Mouse (Mus musculus) adrenal gland, adult (tissue): Measurements from ENCODE around the gene Grid1.

ENCODE experiments used
- DNase-seq, 2 experiments: peaks; one replicate each; pipeline ENCODE4 v3.0.0; 2022 to 2023; ENCODE audit warnings: low spot score in 1 of 2; ENCODE audit not compliant: inconsistent age in 2 of 2

Gene Grid1

DNA sequence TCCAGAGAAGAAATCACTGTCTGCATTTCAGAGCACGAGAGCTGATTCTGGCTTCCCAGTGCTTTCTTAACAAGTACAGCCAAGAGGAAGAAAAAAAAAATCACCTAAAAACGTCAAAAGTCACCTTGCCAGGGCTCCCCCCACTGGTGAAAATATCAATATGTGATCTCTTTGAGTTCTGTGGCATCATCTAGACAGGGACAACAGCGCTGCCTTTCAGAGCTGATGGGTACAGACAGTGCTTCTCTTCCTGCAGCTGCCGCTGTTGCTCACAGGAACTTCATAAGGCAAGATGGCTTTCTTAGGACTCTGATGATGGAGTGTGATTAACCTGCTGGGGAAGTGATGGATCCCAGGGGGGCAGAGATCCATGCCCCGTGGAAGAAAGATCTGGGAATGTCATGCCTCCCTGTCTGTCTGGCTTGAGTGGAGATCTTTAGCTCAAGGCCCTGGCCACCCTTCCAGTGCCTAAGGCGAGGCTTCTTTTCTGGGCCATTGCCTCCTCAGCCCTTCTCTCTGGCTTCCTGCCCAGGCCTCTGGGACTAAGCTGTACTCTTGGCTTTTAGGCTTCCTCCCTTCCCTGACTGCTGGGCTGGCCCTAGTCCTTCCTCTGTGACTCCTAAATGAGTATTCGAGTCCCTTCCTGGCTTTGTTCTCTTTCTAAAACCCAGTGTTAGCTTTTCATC, 538.4 kb downstream of the Grid1 start:
- peak; percentile 31 to 47 for DNase-seq

DNA sequence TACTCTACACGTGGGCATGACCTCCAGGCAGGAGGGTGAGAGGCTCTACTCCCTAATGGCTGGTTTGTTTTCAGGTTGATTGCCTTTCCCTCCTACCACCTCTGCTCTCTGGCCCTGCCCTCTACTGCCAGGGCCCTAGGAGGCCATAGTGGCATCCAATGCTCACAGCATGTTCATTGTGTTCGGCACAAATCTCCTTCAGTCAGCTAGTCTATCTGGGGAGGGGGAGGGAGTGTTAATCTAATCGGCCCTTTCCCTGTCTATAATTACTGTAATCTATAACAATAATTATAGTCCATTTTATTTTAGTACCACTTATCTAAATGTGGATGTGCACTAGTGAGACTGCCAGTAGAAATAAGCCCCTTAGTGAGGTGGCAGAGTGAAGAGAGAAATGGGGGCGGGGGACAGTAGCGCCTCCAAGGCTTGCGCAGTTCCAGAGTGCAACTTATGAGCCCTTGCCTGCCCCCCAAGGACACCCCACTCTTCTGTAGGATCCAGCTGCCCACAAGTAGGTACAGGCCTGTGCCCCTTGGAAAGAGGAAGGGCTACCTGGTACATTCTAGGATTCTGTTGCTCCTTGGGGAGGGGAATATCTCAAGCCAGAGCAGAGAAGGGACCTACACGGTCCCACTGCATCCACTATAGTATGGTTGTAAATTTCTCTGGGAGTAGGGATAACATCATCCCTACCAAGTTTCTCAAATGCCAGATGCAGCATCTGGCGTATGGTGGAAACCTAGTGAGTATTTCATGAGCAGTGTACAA, 545.5 kb downstream of the Grid1 start:
- no peak for DNase-seq

DNA sequence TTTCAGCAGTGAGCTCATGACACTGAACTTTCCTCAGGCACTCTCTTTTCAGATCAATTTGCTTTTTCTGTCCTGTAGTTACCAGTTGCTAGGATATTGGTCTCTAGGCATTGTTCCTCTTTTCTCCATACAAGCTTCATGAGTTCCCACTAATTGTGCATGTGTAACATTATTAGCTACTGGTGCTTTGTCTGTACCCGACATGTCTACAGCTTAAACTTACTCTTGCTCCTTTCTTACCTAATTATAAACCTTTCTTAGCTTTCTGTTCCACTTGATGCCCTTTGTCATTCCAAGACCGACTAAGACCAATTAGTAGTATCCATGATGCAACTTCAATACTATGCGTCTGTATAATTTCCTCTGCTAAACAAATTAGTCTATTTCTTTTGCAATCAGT, 554.5 kb downstream of the Grid1 start:
- DNase-seq = no peak

DNA sequence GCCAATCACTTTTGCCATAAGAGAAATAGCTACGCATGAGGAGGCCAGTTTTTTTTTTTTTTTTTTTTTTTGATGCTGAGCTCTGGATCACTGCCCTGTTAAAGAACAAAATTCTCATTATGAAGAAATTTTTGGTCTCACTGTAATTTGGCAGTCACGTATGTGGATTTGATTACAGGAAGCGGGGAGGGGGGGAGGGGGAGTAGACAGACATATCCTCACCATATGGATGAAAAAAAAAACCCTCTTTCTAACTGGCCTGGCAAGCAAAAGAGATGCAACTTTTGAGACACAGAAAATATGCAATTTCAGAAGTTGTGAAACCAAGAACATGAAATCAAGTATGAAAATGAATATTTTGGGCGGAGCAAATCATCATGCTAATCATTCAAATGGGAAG, 573.7 kb downstream of the Grid1 start:
- no peak for DNase-seq

DNA sequence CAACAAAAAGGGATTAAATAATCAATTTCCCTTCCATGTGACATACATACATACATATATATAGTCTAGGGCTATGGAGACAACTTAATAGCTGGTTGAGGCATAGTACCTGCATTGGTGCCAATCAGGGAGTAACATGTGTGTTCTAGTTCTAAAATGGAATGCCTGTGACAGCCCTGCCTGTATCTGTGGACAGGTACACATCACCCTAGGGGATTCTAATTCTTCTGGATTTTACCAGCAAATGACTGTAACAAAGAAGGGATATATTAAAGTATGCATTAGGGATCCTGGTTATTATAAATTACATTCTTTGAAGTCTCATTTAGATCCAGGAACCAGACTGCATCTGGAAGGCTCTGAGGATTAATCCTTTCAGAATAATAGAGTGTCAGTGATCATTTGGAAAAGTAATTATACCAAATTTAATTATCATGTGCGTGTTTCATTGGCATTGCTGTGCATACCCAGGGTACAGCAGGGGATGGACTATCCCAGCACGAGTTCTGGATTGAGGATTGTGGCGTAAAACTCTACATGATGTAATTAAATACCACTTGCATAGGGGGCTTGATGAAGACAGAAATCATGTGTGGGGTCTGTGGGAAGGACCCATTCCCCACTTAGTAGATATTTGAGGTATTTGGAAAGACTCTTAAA, 584.5 kb downstream of the Grid1 start:
- no peak for DNase-seq

DNA sequence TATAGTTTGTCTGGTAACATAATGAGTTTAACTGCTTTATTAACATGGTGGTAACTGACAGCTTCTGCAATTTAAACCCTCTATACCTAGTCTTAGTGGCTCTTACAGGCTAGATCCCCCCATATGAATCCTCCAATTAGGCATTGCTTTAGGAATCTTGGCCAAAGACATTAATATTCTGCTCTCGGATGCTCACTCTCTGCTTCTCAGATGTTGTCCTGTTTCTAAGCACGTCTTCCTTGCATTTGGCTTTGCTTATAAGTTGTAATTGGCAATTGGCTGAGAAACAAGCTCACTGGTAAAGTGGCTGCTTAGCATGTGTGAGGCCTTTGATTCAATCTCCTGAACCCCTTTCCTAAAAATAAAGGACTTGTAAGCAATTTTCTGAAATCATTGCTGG, 610.4 kb downstream of the Grid1 start:
- DNase-seq = no peak

DNA sequence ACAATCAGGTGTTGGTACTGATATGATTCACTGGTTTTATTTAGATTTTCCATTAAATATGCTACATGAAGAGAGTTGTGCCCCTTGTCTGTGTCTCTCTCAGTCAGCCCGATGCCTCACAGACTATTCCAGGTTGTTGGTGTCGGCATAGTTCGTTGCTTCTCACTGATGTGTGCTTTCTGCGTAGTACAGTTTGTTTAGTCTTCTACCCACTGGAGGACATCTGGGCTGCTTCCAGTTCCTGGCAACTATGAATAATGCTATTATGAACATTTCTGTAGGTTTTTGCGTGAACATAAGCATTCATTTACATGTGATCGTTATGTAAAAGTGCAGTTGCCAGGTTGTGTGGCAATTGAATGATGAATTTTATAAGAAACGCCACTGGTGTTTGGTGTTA, 633.8 kb downstream of the Grid1 start:
- no peak for DNase-seq

DNA sequence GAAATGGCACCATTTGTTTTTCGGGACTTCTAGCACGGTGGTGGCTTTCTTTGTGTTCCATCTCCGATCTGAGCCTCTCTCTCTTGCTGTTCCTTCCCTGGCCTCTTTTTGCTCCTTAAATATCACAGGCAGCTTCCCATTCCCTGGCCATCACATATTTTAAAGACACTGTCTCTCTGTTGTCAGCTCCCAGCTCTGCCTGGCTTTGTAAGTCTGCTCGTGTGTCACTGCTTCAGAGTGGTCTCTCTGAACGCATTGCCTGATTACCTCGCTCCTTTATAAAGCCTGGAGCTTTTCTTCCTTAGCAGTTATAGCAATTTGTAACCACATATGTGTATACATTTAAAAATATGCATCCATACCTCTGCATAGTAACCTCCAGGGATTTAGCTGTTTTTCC, 648.3 kb downstream of the Grid1 start:
- DNase-seq = no peak

DNA sequence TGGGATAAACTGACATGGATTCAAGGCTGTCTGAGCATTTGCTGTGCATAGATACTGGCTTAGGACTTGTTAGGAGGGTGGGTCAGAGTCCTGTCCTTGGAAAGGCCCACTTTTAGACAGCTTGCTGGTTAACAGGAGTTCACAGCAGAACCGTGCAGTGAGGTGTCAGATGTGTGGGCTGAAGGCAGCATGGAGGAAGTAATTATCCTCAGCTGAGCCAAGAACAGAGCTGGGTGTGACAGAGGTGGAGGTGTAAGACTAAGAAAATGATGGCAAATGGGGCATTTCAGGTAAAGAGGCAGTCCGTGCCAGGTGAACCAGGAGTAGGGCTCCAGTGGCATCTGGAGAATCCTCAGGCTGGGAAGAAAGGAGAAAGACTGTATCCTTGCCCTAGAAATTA, 666.1 kb downstream of the Grid1 start:
- no peak for DNase-seq

DNA sequence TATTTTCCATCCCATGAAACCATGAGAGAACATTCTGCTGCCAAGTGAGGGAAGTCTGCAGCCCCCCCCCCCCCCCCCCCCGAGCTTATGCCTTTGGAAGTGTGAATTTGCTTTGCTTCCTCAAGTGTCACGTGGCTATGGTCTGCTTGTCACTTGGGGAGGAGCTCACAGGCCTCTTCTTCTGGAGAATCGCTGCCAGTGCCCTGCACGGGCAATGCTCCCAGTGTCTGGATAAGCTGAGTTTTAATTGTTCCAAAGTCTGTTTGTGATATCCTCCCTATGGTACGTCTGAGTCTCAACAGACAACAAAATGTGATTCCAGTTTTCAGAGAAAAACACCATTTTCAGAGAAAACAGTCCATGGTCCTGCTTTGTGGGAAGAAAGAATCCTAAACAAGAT, 682.4 kb downstream of the Grid1 start:
- DNase-seq = no peak

DNA sequence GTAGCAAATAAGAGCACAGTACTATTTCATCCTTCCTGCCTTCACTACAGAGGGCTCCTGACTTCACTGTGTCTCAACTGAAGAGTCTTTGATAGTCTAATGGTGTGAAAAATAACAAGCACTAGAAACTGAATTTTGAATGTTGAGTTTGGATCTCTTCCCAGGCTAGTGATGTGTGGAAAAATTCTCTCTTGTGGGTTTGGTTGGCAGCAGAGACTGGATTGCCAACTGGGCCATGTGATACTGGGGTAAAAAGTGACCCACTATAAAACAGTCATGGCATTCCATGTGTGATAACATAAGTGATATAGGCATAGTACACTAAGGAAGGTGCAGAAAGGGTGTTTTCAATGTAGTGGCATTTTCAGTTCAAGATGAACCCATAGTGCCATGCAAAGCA, 699.5 kb downstream of the Grid1 start:
- DNase-seq = no peak

DNA sequence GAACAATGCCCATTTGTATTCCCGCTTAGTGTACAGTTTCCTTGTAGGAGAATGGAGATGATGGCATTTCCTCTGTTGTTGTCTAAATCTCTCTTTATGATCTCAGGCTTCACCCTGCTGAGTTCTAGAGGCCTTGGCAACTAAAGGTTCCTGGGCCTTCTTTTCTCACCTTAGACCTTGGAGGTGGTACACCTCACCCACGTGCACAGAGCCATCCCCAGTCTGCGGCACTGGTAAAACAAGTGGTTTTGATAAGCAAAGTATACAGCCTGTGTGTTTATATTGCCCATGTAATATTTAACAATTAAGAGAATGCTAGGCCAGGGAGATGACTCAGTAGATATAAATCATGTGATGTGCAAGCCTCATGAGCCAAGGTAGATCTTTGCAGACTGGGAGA, 718.9 kb downstream of the Grid1 start:
- DNase-seq = no peak

DNA sequence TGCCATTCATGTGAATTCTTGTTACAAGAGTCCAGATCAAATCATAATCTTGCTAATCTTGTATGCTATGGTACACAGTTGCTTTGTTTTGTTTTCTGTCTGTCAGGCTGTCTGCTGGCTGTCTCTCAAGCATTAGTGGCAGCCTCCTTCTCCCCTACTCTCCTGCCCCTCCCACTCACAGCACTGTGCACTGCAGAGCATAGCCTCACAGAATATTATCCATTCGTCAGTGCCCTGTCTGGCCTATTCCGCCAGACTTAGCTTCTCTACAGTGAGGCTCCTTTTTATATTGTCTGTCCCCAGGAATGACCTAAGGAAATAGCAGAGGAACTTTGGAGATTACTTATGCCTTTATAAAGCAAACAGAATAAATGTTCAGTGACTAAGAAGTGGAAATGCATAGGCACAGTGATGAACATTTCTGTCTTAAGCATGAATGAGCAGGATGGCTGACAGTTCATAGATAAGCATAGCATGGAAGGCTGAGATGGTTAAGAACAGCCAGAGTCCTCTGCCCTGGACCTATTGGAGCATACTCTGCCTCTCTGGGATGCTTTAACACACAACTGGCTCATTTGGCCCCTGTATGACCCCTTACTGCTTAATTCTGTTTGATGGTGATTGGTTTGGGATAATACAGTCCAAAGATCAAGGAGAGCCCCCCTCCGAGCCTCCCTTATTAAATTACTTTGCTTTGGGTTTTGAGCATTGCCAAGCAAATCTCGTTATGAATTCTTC, 721.5 kb downstream of the Grid1 start:
- no peak for DNase-seq

DNA sequence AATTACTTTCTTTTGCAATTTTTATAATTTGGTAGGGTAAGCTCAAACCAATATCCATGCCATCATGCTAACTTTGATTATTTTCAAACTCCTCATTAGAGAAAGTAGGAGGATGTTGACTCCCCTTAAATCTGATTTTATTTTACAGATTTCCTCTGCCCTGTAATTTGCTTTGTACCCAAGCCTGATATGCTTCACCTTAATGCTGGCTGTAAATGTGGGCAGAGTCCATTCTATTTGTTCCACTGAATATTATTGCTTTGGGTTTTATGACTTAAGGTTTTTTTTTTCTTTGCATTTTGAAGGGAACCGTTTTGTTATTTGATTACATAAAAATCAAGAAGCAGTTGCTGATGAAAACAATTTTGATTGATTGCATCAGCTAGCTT, 722.1 kb downstream of the Grid1 start:
- no peak for DNase-seq

DNA sequence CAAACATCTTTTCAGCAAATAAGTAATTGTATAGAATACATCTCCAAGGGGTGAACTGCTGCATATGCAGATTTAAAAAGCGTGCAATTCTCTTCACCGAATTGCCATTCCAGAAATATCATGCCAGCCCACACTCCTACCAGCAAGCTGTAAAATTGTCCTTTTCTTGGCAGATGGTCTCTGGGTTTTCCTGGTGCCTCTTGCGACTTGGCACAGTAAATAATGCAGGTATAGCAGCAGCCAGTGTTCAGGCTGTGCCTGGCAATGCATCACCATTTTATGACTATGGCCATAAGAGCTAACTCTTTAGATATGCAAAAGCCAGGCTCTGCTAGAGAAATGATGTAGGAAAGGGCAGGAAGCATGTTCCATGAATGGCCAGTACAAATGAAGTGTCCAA, 734.4 kb downstream of the Grid1 start:
- no peak for DNase-seq

DNA sequence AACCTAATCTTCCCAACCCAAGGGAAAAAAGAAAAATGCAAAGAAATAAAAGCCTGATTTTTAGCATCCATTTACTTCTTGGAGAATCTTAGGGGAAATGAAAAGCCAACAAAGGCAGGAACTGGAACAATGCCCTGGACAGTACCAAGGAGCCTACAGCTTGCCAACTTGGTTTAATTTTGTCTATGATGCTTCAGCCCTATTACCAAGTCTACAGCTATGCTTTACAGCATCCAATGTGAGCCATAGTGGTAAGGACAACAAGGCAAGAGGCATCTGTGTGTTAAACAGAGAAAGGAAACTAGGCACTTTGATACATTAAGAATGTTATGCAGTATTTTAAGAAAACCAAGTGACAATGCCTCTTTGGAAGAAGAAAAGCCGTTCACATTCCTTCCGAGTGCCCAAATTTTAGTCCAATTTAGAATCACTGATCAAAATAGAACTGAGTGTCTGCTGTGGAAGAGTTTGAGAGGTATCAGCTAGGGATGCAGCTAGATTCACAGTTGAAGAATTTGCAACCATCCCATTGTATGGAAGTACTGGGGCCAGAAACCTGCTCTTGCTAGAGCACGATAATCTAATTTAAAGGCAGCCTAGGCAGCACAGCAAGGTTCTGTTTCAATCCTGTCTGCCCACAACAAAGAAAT, 741.5 kb downstream of the Grid1 start:
- no peak for DNase-seq

DNA sequence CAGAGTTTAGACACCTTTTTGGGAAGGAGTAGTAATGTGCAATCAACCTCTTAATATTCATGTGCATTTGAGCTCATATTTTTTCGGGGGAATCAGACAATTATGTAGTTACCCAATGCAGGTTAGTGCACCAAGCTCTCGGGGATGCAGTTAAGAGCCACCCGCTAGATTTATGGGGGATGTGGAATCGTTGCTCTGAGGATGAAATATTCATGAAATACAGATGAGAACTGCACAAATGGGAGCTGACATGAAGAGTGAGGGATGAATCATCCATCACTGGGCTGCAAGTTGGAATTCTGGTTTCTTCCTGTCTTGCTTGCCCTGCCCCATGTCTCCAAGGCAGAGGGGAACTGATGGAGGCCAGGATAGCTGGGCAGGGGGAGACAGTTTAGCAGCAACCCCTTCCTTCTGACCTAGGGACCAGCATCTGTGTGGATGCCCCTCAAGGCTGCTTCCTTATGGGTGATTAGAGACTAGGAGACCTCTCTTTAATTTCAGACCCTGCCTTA, 753.1 kb downstream of the Grid1 start:
- no peak for DNase-seq

DNA sequence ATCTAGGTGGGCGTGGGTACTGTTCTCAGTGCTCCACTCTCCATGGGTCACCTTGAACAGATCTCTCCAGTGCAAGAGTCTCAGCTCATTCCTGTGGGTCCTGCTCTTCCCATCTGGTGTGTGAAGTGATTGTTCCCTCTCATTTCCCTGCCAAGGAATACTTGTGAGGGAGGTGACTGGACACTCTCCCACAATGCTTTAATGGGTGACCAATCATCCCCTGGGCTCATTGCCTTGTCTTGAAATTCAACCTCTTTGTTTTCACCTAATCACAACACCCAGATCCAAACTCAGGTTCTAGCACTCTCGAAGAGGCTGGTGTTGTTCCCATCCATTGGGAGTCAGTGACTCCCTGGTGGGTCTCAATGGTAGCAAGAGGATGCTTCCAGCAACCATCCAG, 754.6 kb downstream of the Grid1 start:
- no peak for DNase-seq

DNA sequence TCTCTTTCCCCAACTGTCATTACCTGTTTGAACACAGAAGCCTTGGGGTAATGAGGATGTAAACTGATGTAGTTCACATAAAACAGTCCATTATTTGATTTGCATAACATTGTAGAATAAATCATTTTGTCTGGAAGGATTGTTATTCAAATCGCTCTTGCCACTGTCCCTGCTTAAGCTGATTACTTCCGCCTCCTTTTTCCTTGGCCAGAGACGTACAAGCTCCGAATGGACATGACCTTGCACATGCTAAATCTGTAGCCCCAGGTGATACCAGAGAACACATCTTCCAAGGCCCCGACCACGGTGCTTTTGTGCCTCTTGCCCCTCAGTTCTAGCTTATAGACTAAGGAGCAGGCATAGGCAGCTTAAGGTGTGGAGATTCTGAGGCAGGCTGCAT, 755.4 kb downstream of the Grid1 start:
- DNase-seq = no peak

DNA sequence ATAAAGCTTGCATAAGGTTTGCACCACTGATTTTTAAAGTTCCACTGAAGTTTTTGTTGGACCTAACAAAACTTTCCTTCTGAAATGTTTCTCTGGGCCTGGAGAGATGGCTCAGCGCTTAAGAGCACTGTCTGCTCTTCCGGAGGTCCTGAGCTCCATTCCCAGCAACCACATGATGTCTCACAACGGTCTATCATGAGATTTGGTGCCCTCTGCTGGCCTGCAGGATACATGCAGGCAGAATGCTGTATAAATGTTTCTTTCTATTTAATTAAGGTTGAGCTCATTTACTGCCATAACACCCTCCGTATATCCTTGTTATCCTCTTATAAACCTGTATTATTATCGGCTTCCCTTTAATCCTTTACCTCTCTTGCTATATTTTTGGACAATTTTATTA, 805.8 kb downstream of the Grid1 start:
- DNase-seq = no peak
